Mouse (Mus musculus): Measurements from ENCODE around the gene Clic1. TPM values are rescaled to one million over a fixed set of nuclear protein-coding genes. Genes with fewer than 3 reads are reported as not detected.
A peak's percentile ranks its signal among the peaks of the same experiment; 100 is the strongest.

Clic1 gene
- polyA plus RNA-seq, 1 experiment from 2014 or later: 99.6 TPM

GRCm38 (mm10) chr17:35106522-35106921, 56.8 kb downstream of the Clic1 start:
- Histone ChIP-seq H3K4me1 (replicated peaks) (peaks cover 7% of the 10 kb centered on the region), H3K4me2 (replicated peaks) (no peak overlapping the region), H3K27ac (peak overlapping the region; percentile 40), H3K9me3 (no peaks in the 10 kb centered on the region), H3K27me3 (no peaks in the 10 kb centered on the region), H3K4me3 (replicated peaks) (no peak overlapping the region), H3K36me3 (peaks cover 25% of the 10 kb centered on the region), H3K9ac (replicated peaks) (no peak overlapping the region; the same call in 1 of the 2 replicates)
- ATAC-seq: peak; percentile 24; the same call in 1 of the 2 replicates
- WGBS: 67% methylated on average over 3 of the region's 3 CpGs

DNA sequence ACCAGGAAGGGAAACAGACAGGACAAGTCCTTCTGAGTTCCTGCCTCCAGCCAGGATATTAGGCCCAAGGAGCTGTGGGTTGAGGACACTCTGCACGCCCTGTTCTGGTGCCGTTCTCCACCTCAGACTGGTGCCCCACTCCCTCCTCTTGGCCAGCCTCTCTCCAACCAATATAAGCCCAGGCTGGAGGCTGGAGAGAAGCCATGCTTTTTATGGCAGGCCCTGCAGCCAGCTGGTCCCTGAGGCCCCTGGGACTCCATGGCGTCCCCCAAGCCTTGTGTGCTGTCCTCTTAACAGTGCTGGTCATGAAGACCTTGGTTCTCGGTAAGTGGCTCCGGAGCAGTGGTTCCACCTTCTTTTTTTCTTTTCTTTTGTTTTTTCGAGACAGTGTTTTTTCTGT, 58.3 kb downstream of the Clic1 start, which contains the start of gene Ly6g5c:
Gene Ly6g5c (plus strand): TSS at position 183 of the 400 bp plus-strand sequence.
- ATAC-seq: no peak

More for the DNA sequence above, 58.3 kb downstream of the Clic1 start, which contains the start of gene Ly6g5c:
- H3K27me3 ChIP-seq: no peaks in the 10 kb centered on the region
- 87% methylated on average over 6 of the region's 6 CpGs for WGBS
- peaks cover 10% of the 10 kb centered on the region for H3K36me3 ChIP-seq
- no peak within 1 kb of the TSS for H3K27ac ChIP-seq
- H3K4me2 ChIP-seq (replicated peaks): no peak within 1 kb of the TSS
- H3K4me1 ChIP-seq (replicated peaks): peaks cover 7% of the 10 kb centered on the region
- no peak within 1 kb of the TSS for H3K4me3 ChIP-seq (replicated peaks)
- 0 out of 2 replicates have a peak within 1 kb of the TSS, but pooled peaks have one; percentile 15 for H3K9ac ChIP-seq (replicated peaks)
- H3K9me3 ChIP-seq: no peaks in the 10 kb centered on the region

Other genes with a start within 250 kb of the Clic1 start
- not detected in 2 replicates for gene Cyp21a1, start 245.4 kb upstream of the Clic1 start, polyA plus RNA-seq (2015; fragmentation: Nextera tagmentation; extraction: Ambion mirVana)
- 38.5 and 40.5 TPM in 2 replicates for gene Stk19, start 213.0 kb upstream of the Clic1 start, polyA plus RNA-seq (2015; fragmentation: Nextera tagmentation; extraction: Ambion mirVana)
- gene Dxo, start 212.9 kb upstream of the Clic1 start, polyA plus RNA-seq (2015; fragmentation: Nextera tagmentation; extraction: Ambion mirVana): 74.7 and 76.1 TPM in 2 replicates
- 59.3 and 61.3 TPM in 2 replicates for gene Skiv2l, start 199.8 kb upstream of the Clic1 start, polyA plus RNA-seq (2015; fragmentation: Nextera tagmentation; extraction: Ambion mirVana)
- 95.0 and 100 TPM in 2 replicates for gene Nelfe, start 199.6 kb upstream of the Clic1 start, polyA plus RNA-seq (2015; fragmentation: Nextera tagmentation; extraction: Ambion mirVana)
- 1.7 and 2.2 TPM in 2 replicates for gene Cfb, start 187.4 kb upstream of the Clic1 start, polyA plus RNA-seq (2015; fragmentation: Nextera tagmentation; extraction: Ambion mirVana)
- 13.2 and 16.3 TPM in 2 replicates for gene Zbtb12, start 170.5 kb upstream of the Clic1 start, polyA plus RNA-seq (2015; fragmentation: Nextera tagmentation; extraction: Ambion mirVana)
- gene Gm20547, start 167.9 kb upstream of the Clic1 start, polyA plus RNA-seq (2015; fragmentation: Nextera tagmentation; extraction: Ambion mirVana): 0.08 TPM in 1 of 2 replicates, not detected in the other
- 1.2 and 2.1 TPM in 2 replicates for gene C2, start 151.7 kb upstream of the Clic1 start, polyA plus RNA-seq (2015; fragmentation: Nextera tagmentation; extraction: Ambion mirVana)
- gene Ehmt2, start 151.5 kb upstream of the Clic1 start, polyA plus RNA-seq (2015; fragmentation: Nextera tagmentation; extraction: Ambion mirVana): 105 and 114 TPM in 2 replicates
- gene Slc44a4, start 135.5 kb upstream of the Clic1 start, polyA plus RNA-seq (2015; fragmentation: Nextera tagmentation; extraction: Ambion mirVana): 0.09 TPM in 1 of 2 replicates, not detected in the other
- 25.5 and 25.9 TPM in 2 replicates for gene Neu1, start 118.7 kb upstream of the Clic1 start, polyA plus RNA-seq (2015; fragmentation: Nextera tagmentation; extraction: Ambion mirVana)
- 0.10 and 0.11 TPM in 2 replicates for gene Hspa1b, start 90.7 kb upstream of the Clic1 start, polyA plus RNA-seq (2015; fragmentation: Nextera tagmentation; extraction: Ambion mirVana)
- gene Gm20481, start 80.1 kb upstream of the Clic1 start, polyA plus RNA-seq (2015; fragmentation: Nextera tagmentation; extraction: Ambion mirVana): not detected in 2 replicates
- gene Hspa1a, start 77.8 kb upstream of the Clic1 start, polyA plus RNA-seq (2015; fragmentation: Nextera tagmentation; extraction: Ambion mirVana): 2.8 and 2.9 TPM in 2 replicates
- 0.55 and 1.5 TPM in 2 replicates for gene Hspa1l, start 77.3 kb upstream of the Clic1 start, polyA plus RNA-seq (2015; fragmentation: Nextera tagmentation; extraction: Ambion mirVana)
- gene Lsm2, start 68.1 kb upstream of the Clic1 start, polyA plus RNA-seq (2015; fragmentation: Nextera tagmentation; extraction: Ambion mirVana): 141 and 150 TPM in 2 replicates
- 61.0 and 69.1 TPM in 2 replicates for gene Vars, start 49.0 kb upstream of the Clic1 start, polyA plus RNA-seq (2015; fragmentation: Nextera tagmentation; extraction: Ambion mirVana)
- gene Vwa7, start 33.4 kb upstream of the Clic1 start, polyA plus RNA-seq (2015; fragmentation: Nextera tagmentation; extraction: Ambion mirVana): 0.13 and 0.20 TPM in 2 replicates
- 3.8 and 4.3 TPM in 2 replicates for gene Sapcd1, start 21.9 kb upstream of the Clic1 start, polyA plus RNA-seq (2015; fragmentation: Nextera tagmentation; extraction: Ambion mirVana)
- gene Msh5, start 3.2 kb upstream of the Clic1 start, polyA plus RNA-seq (2015; fragmentation: Nextera tagmentation; extraction: Ambion mirVana): 3.3 and 3.7 TPM in 2 replicates
- gene Ddah2, start 9.1 kb downstream of the Clic1 start, polyA plus RNA-seq (2015; fragmentation: Nextera tagmentation; extraction: Ambion mirVana): 501 and 531 TPM in 2 replicates
- not detected in 2 replicates for gene Ly6g6c, start 15.4 kb downstream of the Clic1 start, polyA plus RNA-seq (2015; fragmentation: Nextera tagmentation; extraction: Ambion mirVana)
- gene Mpig6b, start 16.2 kb downstream of the Clic1 start, polyA plus RNA-seq (2015; fragmentation: Nextera tagmentation; extraction: Ambion mirVana): 0.45 and 0.50 TPM in 2 replicates
- gene Ly6g6e, start 26.9 kb downstream of the Clic1 start, polyA plus RNA-seq (2015; fragmentation: Nextera tagmentation; extraction: Ambion mirVana): 0.18 and 0.32 TPM in 2 replicates
- gene Ly6g6d, start 28.1 kb downstream of the Clic1 start, polyA plus RNA-seq (2015; fragmentation: Nextera tagmentation; extraction: Ambion mirVana): 1.0 and 1.9 TPM in 2 replicates
- 0.18 and 0.19 TPM in 2 replicates for gene Ly6g6f, start 35.6 kb downstream of the Clic1 start, polyA plus RNA-seq (2015; fragmentation: Nextera tagmentation; extraction: Ambion mirVana)
- 85.1 and 86.5 TPM in 2 replicates for gene Abhd16a, start 39.3 kb downstream of the Clic1 start, polyA plus RNA-seq (2015; fragmentation: Nextera tagmentation; extraction: Ambion mirVana)
- gene Ly6g5c, start 58.3 kb downstream of the Clic1 start, polyA plus RNA-seq (2015; fragmentation: Nextera tagmentation; extraction: Ambion mirVana): not detected in 2 replicates
- 1.4 and 1.7 TPM in 2 replicates for gene Ly6g5b, start 65.5 kb downstream of the Clic1 start, polyA plus RNA-seq (2015; fragmentation: Nextera tagmentation; extraction: Ambion mirVana)
- 27.1 and 30.4 TPM in 2 replicates for gene Gpank1, start 71.5 kb downstream of the Clic1 start, polyA plus RNA-seq (2015; fragmentation: Nextera tagmentation; extraction: Ambion mirVana)
- gene Csnk2b, start 72.1 kb downstream of the Clic1 start, polyA plus RNA-seq (2015; fragmentation: Nextera tagmentation; extraction: Ambion mirVana): 293 and 316 TPM in 2 replicates
- gene D17H6S53E, start 76.4 kb downstream of the Clic1 start, polyA plus RNA-seq (2015; fragmentation: Nextera tagmentation; extraction: Ambion mirVana): 9.2 and 9.4 TPM in 2 replicates
- 0.53 and 0.63 TPM in 2 replicates for gene Apom, start 82.1 kb downstream of the Clic1 start, polyA plus RNA-seq (2015; fragmentation: Nextera tagmentation; extraction: Ambion mirVana)
- gene Bag6, start 85.2 kb downstream of the Clic1 start, polyA plus RNA-seq (2015; fragmentation: Nextera tagmentation; extraction: Ambion mirVana): 93.7 and 93.9 TPM in 2 replicates
- gene Prrc2a, start 114.9 kb downstream of the Clic1 start, polyA plus RNA-seq (2015; fragmentation: Nextera tagmentation; extraction: Ambion mirVana): 209 and 228 TPM in 2 replicates
- gene Aif1, start 126.1 kb downstream of the Clic1 start, polyA plus RNA-seq (2015; fragmentation: Nextera tagmentation; extraction: Ambion mirVana): 4.9 and 7.0 TPM in 2 replicates
- 4.8 and 7.1 TPM in 2 replicates for gene Lst1, start 138.5 kb downstream of the Clic1 start, polyA plus RNA-seq (2015; fragmentation: Nextera tagmentation; extraction: Ambion mirVana)
- 0.35 and 0.76 TPM in 2 replicates for gene Ltb, start 144.5 kb downstream of the Clic1 start, polyA plus RNA-seq (2015; fragmentation: Nextera tagmentation; extraction: Ambion mirVana)
- gene Tnf, start 152.0 kb downstream of the Clic1 start, polyA plus RNA-seq (2015; fragmentation: Nextera tagmentation; extraction: Ambion mirVana): not detected in 2 replicates
- 0.11 and 0.23 TPM in 2 replicates for gene Lta, start 155.4 kb downstream of the Clic1 start, polyA plus RNA-seq (2015; fragmentation: Nextera tagmentation; extraction: Ambion mirVana)
- gene Gm16181, start 170.9 kb downstream of the Clic1 start, polyA plus RNA-seq (2015; fragmentation: Nextera tagmentation; extraction: Ambion mirVana): 0.57 and 0.79 TPM in 2 replicates
- 41.6 and 43.0 TPM in 2 replicates for gene Atp6v1g2, start 183.7 kb downstream of the Clic1 start, polyA plus RNA-seq (2015; fragmentation: Nextera tagmentation; extraction: Ambion mirVana)
- 8.3 and 11.0 TPM in 2 replicates for gene Nfkbil1, start 185.8 kb downstream of the Clic1 start, polyA plus RNA-seq (2015; fragmentation: Nextera tagmentation; extraction: Ambion mirVana)
- gene Ddx39b, start 191.8 kb downstream of the Clic1 start, polyA plus RNA-seq (2015; fragmentation: Nextera tagmentation; extraction: Ambion mirVana): 460 and 465 TPM in 2 replicates
- gene H2-D1, start 212.8 kb downstream of the Clic1 start, polyA plus RNA-seq (2015; fragmentation: Nextera tagmentation; extraction: Ambion mirVana): 49.5 and 52.5 TPM in 2 replicates

Measured in midbrain, embryonic 13.5 days (tissue).